Mouse (Mus musculus): ENCODE data around the gene Gm28729.

Gene Gm28729

DNA sequence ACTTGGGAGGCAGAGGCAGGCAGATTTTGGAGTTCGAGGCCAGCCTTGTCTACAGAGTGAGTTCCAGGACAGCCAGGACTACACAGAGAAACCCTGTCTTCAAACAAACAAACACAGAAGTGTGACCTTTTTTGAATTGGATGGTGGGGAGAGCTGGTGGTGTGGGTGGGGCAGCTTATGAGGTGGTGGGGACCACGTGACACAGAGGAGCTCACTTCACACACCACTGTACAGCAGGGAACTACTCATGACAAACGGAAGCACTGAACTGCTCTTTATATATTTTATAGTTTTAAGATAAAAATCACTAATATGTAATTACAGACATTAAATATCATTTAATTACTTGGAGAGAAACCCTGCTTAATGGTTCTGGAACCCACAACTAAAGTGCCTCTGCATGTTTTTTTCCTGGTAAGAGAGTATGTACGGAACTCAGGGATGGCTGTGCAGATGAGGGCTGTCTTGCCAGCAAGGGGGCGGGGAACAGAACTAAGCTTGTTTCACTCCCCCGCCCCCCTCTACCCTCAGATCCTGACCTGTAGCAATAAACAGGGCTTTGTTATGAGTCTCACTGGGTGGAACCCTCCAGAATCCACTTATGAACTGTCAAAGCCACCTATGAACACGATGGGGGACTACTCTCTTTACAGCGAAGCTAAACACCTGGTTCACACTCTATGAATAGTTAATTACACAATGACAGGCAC is 55.4 kb downstream of the Gm28729 start:
- no peak for DNase-seq (ENCODE audit: low read depth in 1 of 2, low spot score in 2 of 2)

DNA sequence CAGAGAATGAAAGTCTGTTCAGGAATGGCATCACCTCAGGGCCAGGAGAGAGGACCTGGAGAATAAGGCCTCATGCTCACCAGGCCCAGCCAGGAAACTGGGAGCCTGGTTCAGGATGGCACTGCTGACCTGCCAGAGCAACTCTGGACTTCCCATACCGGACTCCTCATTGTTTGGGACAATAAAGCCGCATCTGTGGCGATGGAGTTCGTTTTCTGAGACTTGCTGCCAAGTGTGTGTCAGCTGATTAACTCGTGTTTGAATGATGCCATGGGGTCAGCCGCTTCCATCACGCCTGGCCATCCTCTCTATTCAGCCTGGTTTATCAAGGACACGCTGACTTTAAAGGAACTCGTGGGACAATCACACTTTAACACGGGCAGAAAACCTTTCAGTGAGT is 61.4 kb downstream of the Gm28729 start:
- DNase-seq (ENCODE audit: low read depth in 1 of 2, low spot score in 2 of 2), result no peak

DNA sequence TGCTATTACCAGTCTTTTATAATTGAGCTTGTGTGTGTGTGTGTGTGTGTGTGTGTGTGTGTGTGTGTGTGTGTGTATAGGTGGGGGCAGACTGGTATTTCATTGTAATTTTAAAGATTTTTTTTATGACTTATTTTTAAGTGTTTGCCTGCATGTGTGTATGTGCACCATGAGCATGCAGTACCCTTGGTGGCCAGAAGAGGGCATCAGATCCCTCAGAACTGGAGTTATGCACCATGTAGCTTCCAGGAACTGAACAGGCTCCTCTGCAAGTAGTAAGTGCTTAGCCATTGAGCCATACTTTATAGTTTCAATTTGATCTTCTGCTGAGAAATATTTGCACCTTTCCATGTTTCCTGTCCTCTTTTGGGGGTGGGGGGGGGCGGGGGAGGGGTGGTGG is 63.5 kb downstream of the Gm28729 start:
- DNase-seq (ENCODE audit: low read depth in 1 of 2, low spot score in 2 of 2), result no peak

DNA sequence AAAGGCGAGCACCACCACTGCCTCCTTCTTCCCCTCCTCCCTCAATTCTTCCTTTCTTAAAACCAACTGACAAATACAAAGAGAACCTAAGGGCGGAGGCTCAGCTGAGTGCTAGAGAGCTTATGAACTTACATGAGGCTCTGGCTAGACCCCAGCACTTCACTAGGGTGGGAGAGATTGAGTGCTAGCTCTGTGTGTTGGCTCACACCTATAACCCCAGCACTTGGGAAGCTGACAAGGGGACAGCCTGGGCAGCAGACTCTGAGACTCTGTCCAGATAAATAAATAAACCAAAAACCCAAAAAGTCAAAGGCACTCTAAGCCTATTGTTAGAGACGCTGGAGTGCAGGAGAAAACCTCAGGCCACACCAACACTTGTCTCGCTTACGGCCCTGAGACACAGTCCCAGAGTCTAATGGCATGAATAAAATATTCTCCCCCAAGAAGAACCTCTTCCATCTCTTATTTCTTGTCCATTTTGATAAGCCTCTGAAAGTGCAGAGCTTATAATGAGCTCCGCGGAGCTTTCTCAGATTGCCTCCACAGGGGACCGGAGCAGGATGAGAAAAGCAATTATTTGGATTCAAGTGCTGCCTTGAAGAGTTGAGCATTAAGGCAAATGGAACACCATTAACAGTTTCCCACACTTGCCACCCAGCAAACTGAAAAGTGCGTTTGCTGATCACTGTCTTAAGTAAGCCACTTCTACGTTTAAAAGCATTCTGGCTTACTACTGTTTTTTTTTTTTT is 64.8 kb downstream of the Gm28729 start:
- no peak for DNase-seq (ENCODE audit: low read depth in 1 of 2, low spot score in 2 of 2)

DNA sequence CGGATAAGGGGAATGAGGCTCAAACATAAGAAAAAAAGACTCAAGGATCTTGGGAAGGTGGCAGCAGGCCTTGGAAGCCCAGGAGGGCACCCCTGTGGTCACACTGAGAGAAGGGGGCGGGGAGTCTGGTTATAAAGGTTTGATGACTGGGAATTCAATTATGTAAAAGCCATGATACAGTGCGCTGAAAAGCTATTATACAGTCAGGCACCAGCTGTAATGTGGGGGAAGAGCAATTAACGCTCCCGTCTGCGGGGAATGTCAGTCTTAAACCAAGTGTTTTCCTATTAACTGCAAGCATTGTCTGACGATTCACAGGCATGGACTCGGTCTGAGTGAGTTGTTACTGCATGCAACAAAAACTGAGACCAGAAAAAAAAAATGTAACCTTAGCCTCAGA is 69.4 kb downstream of the Gm28729 start:
- no peak for DNase-seq (ENCODE audit: low read depth in 1 of 2, low spot score in 2 of 2)

DNA sequence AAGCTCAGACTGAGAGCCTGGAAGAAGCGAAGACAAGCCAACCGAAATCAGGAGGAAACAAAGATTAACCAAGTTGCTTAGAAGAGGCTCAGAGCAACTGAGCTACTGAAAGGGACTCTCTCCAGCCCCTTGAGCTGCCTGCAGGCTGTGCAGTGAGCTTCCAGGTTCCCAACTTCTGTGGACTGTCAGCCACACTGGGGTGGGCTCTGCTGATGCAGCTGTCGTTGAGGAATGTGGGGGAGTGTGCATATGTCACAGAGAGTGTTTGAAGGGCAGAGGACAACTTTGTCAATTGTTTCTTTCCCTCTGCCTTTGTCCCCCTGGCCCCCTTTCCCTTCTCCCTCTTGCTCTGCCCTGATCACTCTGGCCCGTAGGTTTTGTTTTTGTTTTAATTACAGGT is 72.1 kb downstream of the Gm28729 start:
- no peak for DNase-seq (ENCODE audit: low read depth in 1 of 2, low spot score in 2 of 2)

DNA sequence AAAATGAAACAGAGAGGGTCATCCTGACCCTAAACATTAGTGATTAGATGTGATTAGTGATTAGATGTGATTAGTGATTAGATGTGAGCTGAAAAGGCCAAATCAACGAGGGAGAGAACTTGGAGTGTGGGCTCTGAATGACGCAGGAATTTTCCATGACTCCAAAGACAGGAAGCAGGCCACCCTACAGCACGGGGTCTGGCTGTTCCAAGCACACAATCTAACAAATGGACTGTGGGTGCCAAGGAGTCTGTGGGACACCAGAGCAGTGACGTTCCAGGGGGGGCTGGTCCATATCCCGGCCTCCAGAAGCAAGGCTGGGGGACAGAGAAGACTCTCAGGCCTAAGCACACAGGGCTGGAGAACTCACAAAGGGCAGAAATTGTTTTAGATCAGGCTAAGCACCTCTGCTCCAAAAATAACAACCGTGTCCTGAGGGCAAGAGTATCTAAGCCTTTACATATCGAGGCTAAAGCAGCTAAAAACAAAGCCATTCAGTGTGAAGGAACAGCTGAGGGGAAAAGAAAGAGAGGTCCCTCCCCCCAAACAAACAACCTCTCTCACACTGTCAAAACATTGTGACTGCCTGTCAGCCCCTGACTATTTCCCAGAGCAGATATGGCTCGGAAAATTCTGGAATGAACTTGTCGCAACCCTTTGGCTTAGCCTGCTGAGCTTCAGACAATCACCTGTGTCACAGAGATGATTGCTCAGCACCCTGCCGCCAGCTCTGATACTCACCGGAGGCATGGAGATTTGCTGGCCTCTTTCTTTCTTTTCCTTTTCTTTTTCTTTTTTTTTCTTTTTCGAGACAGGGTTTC is 74.0 kb downstream of the Gm28729 start:
- DNase-seq (ENCODE audit: low read depth in 1 of 2, low spot score in 2 of 2), result no peak

DNA sequence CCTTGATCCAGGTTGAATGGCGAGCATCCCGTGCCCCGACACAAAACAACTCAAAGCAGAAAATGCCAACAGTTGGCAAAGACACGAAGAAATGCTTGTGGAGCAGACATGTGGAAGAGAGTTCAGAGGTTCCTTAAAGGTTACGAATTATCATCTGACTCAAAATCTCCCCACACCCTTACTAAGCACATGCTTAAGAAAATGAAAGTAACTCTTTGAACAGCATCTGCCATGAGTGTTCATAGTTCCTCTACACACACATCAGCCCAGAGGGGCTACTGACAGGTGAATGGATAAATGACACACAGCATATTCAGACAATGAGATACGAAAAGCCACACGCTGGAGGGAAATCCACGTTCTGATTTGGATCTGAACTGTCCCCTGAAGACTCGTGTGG is 75.5 kb downstream of the Gm28729 start:
- DNase-seq (ENCODE audit: low read depth in 1 of 2, low spot score in 2 of 2), result no peak

DNA sequence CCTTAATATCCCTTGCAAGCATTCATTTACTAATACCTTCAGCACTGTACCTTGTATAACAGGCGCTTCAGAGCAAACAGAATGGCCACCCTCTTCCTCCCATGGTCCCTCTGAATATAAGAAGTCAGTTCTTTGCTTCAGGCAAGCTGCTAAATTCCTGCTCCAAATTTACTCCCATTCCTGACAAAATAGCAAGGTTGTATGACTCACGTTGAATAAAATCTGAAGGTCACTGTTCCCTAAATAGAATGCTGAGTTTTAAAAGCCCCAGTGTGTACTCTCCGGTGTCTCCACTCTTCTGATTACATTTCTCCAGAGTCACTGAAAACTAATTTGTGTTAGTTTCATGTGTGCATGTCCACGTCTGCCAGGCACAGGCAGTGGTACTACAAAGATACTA is 79.7 kb downstream of the Gm28729 start:
- no peak for DNase-seq (ENCODE audit: low read depth in 1 of 2, low spot score in 2 of 2)

DNA sequence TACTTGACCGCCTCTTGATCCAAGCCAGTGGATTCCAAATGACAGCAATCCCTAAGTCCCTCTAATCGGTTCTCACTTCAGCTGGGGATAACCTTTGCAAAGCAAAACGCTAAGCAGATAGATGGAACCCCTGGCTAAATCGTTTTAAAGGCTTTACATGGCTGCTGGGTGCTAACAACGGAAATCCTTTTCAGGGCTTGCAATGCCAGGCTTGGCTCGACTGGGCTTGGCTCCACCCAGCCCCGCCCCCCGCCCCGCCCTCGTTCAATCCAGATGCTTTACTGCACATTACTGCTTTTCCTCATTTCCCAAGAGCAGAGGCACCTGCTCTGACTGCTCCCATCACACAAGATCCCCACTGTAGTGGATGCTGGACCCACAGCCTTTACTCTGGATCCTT is 83.0 kb downstream of the Gm28729 start:
- DNase-seq (ENCODE audit: low read depth in 1 of 2, low spot score in 2 of 2), result no peak

DNA sequence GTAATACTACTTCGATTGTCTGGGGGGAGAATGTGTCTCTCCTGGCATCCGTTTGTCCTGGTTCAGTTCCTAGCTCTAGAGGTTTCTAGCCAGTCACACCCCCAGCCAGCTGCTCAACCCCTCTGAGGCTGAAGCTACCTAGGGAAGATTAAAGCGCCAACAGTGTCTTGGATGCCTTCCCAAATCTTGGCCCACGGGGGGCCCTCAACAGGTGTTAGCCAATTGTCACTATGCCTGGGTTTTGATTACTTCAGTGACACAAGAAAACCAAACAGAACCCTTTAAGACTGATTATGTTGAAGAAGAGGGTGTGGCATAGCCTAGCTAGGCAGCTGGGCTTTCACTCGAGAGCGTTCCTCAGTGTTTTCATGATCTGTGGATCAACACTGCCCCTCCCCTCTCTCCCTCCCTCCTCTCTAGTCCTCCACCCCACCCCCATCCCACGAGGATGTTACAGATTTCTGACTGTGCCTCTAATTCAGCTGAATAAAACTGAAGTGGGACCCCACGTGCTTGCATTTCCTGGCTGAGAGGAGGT is 86.7 kb downstream of the Gm28729 start:
- no peak for DNase-seq (ENCODE audit: low read depth in 1 of 2, low spot score in 2 of 2)

DNA sequence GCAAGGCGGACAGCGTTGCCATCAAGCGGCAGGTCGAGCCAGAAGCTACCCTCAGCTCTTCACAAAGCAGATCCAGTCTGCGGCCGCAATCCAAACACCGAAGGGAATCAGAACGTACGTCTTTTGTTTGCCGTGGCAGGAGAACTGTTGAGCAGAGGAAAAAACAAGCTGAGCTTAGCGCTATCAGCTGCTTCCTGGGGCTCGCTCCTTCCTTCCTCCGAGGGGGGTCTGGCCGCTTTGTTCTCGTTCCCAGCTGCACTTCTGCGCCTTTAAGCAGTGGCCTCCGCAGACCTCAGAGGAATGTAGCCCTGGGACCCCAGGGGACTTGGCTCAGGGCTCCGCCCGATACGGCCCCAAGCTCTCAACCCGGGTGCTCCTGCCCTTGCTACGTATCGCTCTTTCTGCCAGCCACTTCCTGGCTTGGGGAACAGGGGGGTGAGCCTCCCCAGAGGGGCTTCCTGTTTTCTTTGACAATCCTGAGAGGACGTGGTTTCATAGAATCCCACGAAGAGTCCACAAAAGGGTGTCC is 87.2 kb downstream of the Gm28729 start:
- peak in 1 of 2 experiments; percentile 39 for DNase-seq (ENCODE audit: low read depth in 1 of 2, low spot score in 2 of 2)

DNA sequence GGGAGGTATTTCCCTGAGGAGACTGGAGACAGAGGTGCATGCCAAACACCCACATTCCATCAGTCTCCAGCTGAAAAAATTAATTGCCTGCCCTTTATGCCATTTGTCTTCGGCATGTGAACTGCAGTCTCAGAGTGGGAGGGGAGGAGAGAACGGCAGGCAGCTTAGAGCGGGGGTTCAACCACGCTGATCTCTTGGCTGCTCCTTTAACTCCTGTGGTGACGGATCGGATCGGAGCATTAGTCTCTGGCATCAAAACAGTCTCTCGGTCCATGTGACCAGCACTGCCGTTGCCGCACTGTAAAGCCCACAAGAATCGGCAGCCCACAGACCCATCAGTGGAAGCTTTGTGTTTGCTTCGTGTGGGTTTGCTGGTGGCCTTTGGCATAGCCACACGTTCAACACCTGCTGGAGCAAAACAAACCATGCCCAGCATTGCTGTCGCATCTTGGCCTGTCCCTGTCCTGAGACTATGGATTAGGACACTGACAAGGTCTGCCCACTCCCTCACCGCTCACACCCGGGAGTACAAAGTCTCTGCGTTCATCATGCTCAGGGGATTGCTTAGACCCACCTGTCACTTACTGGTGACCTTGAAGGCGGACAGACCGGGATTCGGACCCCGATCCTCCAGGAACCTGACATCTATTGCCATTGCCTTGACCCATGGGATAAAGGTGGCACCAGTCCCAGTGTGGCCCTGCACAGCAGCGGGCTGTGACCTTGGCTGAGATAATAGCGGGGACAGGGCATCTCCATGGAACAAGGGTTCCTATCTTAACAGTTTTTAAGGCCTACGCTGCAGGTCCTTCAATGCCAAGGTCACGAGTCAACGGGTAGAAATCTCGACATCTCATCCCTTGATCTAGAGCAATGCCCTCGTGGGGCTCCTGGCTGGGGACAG is 87.9 kb downstream of the Gm28729 start:
- no peak for DNase-seq (ENCODE audit: low read depth in 1 of 2, low spot score in 2 of 2)

Data from monocyte, adult 2 months (primary cell).